Mouse (Mus musculus) gastrocnemius, adult 8-10 months (tissue): ENCODE results near the gene Uggt2. TPM values are rescaled to one million over a fixed set of nuclear protein-coding genes. Genes with fewer than 3 reads are reported as not detected.

Experiments used
- DNase-seq, 2 experiments: peaks; one replicate each; pipeline ENCODE4 v3.0.0; 2022; ENCODE audit warnings: low spot score in 2 of 2
- total RNA-seq, 4 experiments: library from RNA; stranded (reverse); gene quantifications; 2 replicates each; pipeline ENCODE4 v1.2.4; 2022

The Uggt2 gene
- 1 to 10 TPM; 6.6 to 8.7 (median 7.8) TPM for total RNA-seq

DNA sequence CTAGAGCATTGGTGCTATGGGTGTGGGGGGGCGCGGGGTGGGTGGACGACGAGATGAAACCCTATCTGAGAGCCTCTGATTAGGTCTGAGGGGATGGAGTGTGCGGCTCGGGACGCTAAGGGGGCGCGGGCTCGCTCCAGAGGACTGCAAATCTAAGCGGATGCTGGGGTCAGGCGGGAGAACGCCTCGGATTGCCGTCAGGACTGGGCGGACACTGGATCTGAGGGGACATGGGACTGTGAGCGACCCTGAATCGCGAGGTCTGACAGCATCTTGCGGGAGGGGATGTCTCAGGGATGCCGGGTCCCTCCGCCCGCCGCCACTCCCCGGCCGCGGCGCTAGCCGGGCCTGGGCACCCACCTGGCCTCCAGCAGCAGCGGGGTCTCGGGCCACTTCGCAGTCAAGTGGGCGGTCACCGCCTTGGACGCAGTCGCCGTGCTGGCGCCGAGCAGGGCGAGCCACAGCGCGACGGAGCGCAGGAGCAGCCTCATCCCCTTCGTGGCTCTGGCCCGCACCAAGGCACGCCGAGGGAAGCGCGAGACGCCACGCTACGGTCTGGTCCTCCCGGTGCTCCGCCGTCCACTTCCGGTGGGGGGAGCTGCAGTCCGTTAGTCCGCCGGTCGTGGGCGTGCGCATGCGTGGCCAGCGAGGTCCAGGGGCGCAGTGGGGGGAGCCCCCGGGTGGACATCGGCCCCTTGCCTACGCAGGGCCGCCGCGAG lies at the start of gene Uggt2:
Uggt2 (minus strand) TSS at position 580 of the 719 bp plus-strand sequence.
- peak; percentile 61 to 65 for DNase-seq

DNA sequence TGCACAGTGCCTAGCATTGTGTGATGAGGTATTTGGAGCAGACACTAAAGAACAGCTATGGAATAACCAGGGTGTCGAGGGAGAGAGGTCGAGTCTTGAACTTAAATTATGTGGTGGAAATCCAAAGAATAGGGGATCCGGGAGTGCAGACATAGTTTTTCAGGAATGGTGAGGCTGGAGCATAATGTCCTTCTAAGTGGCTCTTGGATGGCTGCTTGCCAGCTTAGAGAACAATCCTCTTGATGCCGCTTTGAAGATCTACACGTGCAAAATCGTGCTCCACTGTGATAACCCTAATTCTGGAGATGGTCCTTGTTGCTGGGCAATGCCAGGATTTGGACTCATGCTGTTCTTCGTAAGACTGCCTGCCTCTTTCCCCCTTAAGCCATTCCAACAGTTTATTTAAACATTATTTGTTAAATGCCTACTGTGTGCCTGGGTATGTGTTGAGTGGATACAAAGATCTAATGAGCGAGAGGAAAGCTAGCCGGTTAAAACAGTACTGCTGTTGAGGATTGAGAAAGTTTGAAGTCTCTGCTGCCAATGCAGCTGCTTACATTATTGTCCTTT lies 40.2 kb upstream of the Uggt2 start:
- no peak for DNase-seq

GRCm38 (mm10) chr14:119138786-119139100 lies 39.5 kb upstream of the Uggt2 start:
- no peak for DNase-seq

DNA sequence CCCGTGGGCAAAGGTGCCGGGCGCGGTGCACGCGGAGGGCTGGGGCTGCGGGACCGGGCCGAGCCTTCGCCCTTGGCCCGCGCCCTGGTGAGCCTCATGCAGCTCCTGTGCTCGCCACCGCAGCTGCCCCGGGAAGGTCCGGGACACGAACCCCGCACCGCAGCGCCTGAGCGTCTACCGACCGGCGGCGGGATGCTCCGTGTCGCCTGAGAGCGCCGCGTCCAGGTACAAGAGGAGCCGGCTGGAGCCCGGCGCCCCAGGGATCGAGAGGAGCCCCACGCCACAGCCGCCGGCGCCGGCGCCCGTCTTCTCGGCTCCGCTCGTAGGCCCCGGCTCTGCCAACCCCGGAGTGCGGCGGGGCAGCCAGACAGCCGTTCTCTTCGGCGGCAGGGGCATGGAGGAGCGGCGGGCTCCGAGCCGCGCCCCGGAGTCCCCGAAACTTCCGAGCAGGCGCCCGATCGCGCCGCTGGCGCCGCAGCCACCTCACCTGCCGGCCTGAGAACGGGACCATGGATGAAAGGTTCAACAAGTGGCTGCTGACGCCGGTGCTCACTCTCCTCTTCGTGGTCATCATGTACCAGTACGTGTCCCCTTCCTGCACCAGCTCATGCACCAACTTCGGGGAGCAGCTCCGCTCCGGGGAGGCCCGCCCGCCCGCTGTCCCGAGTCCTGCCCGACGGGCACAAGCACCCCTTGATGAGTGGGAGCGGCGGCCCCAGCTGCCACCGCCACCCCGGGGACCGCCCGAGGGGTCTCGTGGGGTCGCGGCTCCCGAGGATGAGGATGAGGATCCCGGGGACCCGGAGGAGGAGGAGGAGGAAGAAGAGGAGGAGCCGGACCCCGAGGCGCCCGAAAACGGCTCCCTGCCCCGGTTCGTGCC lies 38.9 kb upstream of the Uggt2 start, which contains the start of gene Hs6st3:
Hs6st3 (plus strand) TSS at position 436 of the 880 bp plus-strand sequence.
- no peak for DNase-seq

DNA sequence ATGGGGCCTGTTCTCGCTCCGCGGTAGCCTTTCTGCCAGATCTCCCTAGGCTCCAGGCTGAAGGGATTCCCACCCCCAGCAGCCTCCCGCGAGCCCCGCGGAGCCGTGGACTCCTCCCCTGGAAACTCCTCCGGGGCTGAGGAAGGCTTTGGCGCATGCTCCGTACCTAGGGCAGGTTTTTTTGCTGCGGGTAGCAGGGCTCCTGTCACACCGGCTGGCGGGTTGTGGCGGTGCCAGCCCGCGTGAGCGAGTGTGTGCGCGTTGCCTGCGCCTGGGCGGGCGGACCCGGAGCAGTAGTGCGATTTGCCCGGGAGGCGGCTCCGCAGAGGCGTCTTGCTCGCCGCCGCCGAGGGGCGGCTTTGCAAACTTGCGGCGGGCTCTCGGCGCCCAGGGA lies 38.3 kb upstream of the Uggt2 start:
- peak in 1 of 2 experiments; percentile 6 for DNase-seq

- DNase-seq: no peak
These were observed 28.1 kb upstream of the Uggt2 start for GRCm38 (mm10) chr14:119127330-119127729.

- no peak for DNase-seq
These were observed 26.6 kb upstream of the Uggt2 start for GRCm38 (mm10) chr14:119125840-119126239.

- no peak for DNase-seq
These were observed 24.8 kb upstream of the Uggt2 start for GRCm38 (mm10) chr14:119124061-119124460.

GRCm38 (mm10) chr14:119123582-119123981 lies 24.4 kb upstream of the Uggt2 start:
- no peak for DNase-seq

GRCm38 (mm10) chr14:119112558-119112957 lies 13.3 kb upstream of the Uggt2 start:
- no peak for DNase-seq

- DNase-seq: no peak
These were observed 10.6 kb upstream of the Uggt2 start for GRCm38 (mm10) chr14:119109776-119110218.

- no peak for DNase-seq
These were observed 9.6 kb upstream of the Uggt2 start for GRCm38 (mm10) chr14:119108776-119109301.

- no peak for DNase-seq
These were observed 8.4 kb upstream of the Uggt2 start for GRCm38 (mm10) chr14:119107591-119107990.

GRCm38 (mm10) chr14:119099570-119099891 lies 301 bp upstream of the Uggt2 start:
- DNase-seq: no peak

DNA sequence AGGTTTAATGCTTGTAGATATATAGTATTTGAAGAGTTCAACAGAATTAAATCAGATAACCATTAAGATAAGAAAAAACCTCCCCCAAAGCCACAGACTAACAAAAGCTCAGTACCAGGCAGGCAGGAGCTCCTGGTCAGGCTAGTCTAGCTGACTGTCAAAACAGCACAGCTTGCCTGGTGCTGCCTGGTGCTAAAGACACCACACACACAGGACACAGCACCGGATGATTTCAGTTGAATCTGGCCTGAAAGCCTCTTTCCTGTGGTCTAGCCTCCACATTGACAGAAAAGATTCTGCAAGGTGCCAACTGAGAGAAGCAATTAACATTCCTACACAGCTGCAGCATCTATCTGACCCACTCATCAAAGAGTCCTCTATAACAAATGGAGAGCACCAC lies 37.4 kb downstream of the Uggt2 start:
- DNase-seq: no peak

DNA sequence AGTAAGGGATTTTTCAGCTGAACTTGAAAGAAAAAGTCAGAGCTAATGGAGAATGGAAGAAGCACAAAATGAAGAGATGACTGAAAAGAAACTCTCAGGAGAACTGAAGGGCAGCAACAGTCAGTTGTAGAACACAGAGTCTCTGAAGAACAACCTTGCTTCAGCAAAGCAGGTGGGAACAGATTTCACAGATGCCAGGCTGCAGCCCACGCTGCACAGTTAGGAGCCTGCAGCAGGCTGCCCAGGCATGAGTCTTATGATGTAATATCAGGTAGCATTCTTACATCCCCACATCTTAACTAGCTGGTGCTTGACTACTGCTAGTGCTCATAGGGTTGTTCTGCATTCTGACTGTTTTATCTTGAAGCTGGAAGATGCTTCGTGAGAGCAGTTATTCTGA lies 38.5 kb downstream of the Uggt2 start:
- DNase-seq: no peak

- DNase-seq: no peak
These were observed 42.2 kb downstream of the Uggt2 start for GRCm38 (mm10) chr14:119057014-119057413.

- DNase-seq: no peak
These were observed 46.3 kb downstream of the Uggt2 start for GRCm38 (mm10) chr14:119052969-119053368.

DNA sequence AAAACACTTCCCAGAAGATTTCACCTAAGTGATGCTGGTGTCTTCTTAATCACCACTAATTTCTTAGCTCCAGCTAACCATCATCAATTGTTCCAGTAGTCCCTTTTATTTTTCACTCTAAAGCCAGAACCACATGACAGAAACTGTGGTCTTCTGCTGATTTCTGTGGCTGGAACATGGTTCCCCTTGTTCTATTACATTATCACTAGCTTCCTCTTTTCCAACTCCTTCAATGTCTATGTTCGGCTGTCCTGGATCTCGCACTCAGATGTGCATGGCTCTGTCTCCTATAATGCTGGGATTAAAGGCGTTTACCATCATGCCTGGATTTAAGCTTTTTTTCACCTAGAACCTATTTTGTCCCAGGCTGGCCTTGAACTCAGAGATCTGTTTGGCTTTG lies 46.9 kb downstream of the Uggt2 start:
- DNase-seq: no peak

- DNase-seq: no peak
These were observed 55.5 kb downstream of the Uggt2 start for GRCm38 (mm10) chr14:119043765-119044164.

GRCm38 (mm10) chr14:119040253-119040652 lies 59.0 kb downstream of the Uggt2 start:
- DNase-seq: no peak

DNA sequence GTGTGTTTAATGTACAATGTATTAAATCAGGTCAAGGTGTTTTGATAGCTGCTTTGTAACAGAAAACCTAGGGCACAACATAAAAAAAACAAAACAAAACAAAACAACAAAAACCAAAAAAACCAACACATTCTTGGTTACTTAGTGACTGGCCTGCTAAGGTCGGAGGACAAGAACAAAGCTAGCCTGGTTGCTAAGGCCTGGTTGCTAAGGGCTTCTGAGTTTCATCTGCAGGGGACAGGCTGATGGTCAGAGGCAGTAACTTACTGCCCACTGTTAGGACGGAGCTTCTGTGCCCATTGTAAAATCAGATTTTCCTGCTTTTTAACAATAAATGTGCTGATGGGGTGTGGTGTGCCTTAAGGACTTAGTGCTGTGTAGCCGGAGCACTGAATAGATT lies 61.5 kb downstream of the Uggt2 start:
- DNase-seq: no peak
